Mouse (Mus musculus): ENCODE measurements around the gene Vmn2r24. TPM values are rescaled to one million over a fixed set of nuclear protein-coding genes. Genes with fewer than 3 reads are reported as not detected.
"Not testable (repeated sequence)": the region's sequence is repeated elsewhere in the genome, so short reads cannot be mapped to it uniquely, and the experiment has no call there.

Gene Vmn2r24
- polyA plus RNA-seq (2015; fragmentation: Nextera tagmentation; extraction: Ambion mirVana) = not detected in 2 replicates

GRCm38 (mm10) chr6:123778579-123778978 lies at the start of gene Vmn2r24:
Gene Vmn2r24 (plus strand): TSS chr6:123778879.
- 58% methylated on average over 1 of the region's 1 CpGs for WGBS
- no peak within 1 kb of the TSS for H3K4me2 ChIP-seq (ENCODE audit: low read depth, low read length)
- no peaks in the 10 kb centered on the region for H3K9me3 ChIP-seq (replicated peaks; ENCODE audit: control insufficient read depth, low read length)
- no peak for ATAC-seq (replicated peaks; ENCODE audit: extremely low read depth, insufficient read depth, low FRiP score)
- no peaks in the 10 kb centered on the region for H3K4me1 ChIP-seq (ENCODE audit: control insufficient read depth, insufficient read depth, low read length)
- no peak within 1 kb of the TSS for H3K4me3 ChIP-seq (ENCODE audit: low read length)
- H3K27ac ChIP-seq (ENCODE audit: low read length) = no peak within 1 kb of the TSS
- no peaks in the 10 kb centered on the region for H3K27me3 ChIP-seq (ENCODE audit: control insufficient read depth, insufficient read depth, low read length)
- no peak within 1 kb of the TSS for H3K9ac ChIP-seq (ENCODE audit: low read length)
- no peaks in the 10 kb centered on the region for H3K36me3 ChIP-seq (ENCODE audit: control insufficient read depth, insufficient read depth)

DNA sequence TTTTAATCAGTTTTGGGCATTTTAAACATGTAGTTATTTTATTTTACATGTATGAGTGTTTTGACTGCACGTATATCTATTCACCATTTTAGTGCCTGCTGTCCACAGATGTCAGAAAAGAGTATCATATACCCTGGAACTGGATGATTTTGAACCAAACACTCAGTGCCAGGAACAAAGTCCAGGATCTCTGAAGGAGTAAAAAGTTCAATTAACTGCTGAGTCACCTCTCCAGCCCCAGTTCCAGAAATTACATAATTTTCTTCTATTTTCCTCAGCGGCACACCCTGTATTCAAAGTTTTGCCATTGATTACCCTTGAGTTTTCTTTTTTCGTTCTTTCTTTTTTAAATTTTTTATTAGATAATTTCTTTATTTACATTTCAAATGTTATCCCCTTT lies 8.6 kb upstream of the Vmn2r24 start:
- Histone ChIP-seq H3K9me3 (replicated peaks; ENCODE audit: control insufficient read depth, low read length) (no peaks in the 10 kb centered on the region), H3K36me3 (ENCODE audit: control insufficient read depth, insufficient read depth) (no peaks in the 10 kb centered on the region), H3K4me3 (ENCODE audit: low read length) (no peak overlapping the region), H3K4me1 (ENCODE audit: control insufficient read depth, insufficient read depth, low read length) (no peaks in the 10 kb centered on the region), H3K4me2 (ENCODE audit: low read depth, low read length) (no peak overlapping the region), H3K27ac (ENCODE audit: low read length) (no peak overlapping the region), H3K27me3 (ENCODE audit: control insufficient read depth, insufficient read depth, low read length) (no peaks in the 10 kb centered on the region), H3K9ac (ENCODE audit: low read length) (no peak overlapping the region)
- ATAC-seq (replicated peaks; ENCODE audit: extremely low read depth, insufficient read depth, low FRiP score) = no peak
- WGBS = 76% methylated on average over 3 of the region's 3 CpGs

GRCm38 (mm10) chr6:123784857-123785256 lies 6.2 kb downstream of the Vmn2r24 start:
- WGBS = 67% methylated on average over 2 of the region's 2 CpGs
- Histone ChIP-seq H3K9ac (ENCODE audit: low read length) (no peak overlapping the region), H3K27ac (ENCODE audit: low read length) (no peak overlapping the region), H3K4me3 (ENCODE audit: low read length) (no peak overlapping the region), H3K36me3 (ENCODE audit: control insufficient read depth, insufficient read depth) (no peaks in the 10 kb centered on the region), H3K4me1 (ENCODE audit: control insufficient read depth, insufficient read depth, low read length) (no peaks in the 10 kb centered on the region), H3K27me3 (ENCODE audit: control insufficient read depth, insufficient read depth, low read length) (no peaks in the 10 kb centered on the region), H3K9me3 (replicated peaks; ENCODE audit: control insufficient read depth, low read length) (no peaks in the 10 kb centered on the region), H3K4me2 (ENCODE audit: low read depth, low read length) (no peak overlapping the region)
- no peak for ATAC-seq (replicated peaks; ENCODE audit: extremely low read depth, insufficient read depth, low FRiP score)

DNA sequence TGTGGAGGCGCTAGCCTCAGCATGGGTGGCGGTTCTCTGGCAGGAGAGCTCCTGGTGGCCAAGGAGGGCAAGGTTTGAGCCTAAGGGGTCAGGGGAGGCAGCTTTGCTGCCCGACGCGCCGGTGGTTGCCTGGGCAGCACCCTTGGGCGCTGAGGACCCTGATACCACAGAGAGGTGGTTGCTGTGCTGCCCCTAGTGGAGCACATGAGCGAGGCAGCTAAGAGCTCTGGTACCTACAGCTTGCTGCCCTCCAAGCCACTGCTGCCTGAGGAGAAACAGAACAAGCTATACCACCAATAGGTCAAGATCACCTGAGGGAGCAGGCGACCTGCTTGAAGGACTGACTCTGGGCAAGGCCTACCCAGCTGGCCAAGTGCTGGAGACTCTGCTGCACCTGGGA lies 15.1 kb downstream of the Vmn2r24 start:
- H3K9ac ChIP-seq (ENCODE audit: low read length) = no peak overlapping the region
- H3K36me3 ChIP-seq (ENCODE audit: control insufficient read depth, insufficient read depth) = no peaks in the 10 kb centered on the region
- no peak for ATAC-seq (replicated peaks; ENCODE audit: extremely low read depth, insufficient read depth, low FRiP score)
- H3K27me3 ChIP-seq (ENCODE audit: control insufficient read depth, insufficient read depth, low read length) = no peaks in the 10 kb centered on the region
- no peak overlapping the region for H3K4me2 ChIP-seq (ENCODE audit: low read depth, low read length)
- no peak overlapping the region for H3K27ac ChIP-seq (ENCODE audit: low read length)
- H3K9me3 ChIP-seq (replicated peaks; ENCODE audit: control insufficient read depth, low read length) = 0 out of 2 replicates have a peak, but pooled peaks cover 2% of the 10 kb centered on the region
- no peak overlapping the region for H3K4me3 ChIP-seq (ENCODE audit: low read length)
- 25% methylated on average over 9 of the region's 9 CpGs for WGBS
- no peaks in the 10 kb centered on the region for H3K4me1 ChIP-seq (ENCODE audit: control insufficient read depth, insufficient read depth, low read length)

GRCm38 (mm10) chr6:123810291-123810690 lies 31.6 kb downstream of the Vmn2r24 start:
- H3K9me3 ChIP-seq (replicated peaks; ENCODE audit: control insufficient read depth, low read length); H3K4me3 ChIP-seq (ENCODE audit: low read length); H3K27ac ChIP-seq (ENCODE audit: low read length); ATAC-seq (replicated peaks; ENCODE audit: extremely low read depth, insufficient read depth, low FRiP score); H3K27me3 ChIP-seq (ENCODE audit: control insufficient read depth, insufficient read depth, low read length); H3K4me2 ChIP-seq (ENCODE audit: low read depth, low read length); H3K4me1 ChIP-seq (ENCODE audit: control insufficient read depth, insufficient read depth, low read length); H3K9ac ChIP-seq (ENCODE audit: low read length); H3K36me3 ChIP-seq (ENCODE audit: control insufficient read depth, insufficient read depth): not testable (repeated sequence)

DNA sequence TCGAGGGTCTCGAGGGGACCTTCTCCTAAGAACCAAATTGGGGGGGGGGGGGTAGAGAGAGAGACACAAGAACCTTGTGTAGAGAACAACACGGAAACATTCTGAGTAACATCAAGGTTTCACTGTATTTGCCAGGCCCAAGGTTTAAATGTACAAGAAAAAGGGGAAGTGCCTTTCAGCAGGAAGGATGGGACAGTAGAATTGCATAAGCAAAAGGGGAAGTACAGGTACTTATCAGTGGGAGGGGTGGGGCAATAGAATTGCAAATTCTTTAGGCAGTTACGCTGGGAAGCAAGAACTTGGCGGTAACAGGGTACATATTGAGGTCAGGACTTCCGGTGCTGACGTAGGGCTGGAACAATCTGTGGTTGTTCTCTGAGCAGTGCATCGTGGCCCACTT lies 41.3 kb downstream of the Vmn2r24 start:
- Histone ChIP-seq H3K4me2 (ENCODE audit: low read depth, low read length) (no peak overlapping the region), H3K27ac (ENCODE audit: low read length) (no peak overlapping the region), H3K4me3 (ENCODE audit: low read length) (no peak overlapping the region), H3K36me3 (ENCODE audit: control insufficient read depth, insufficient read depth) (no peaks in the 10 kb centered on the region), H3K9me3 (replicated peaks; ENCODE audit: control insufficient read depth, low read length) (peaks cover 5% of the 10 kb centered on the region; the same call in 1 of the 2 replicates), H3K27me3 (ENCODE audit: control insufficient read depth, insufficient read depth, low read length) (no peaks in the 10 kb centered on the region), H3K9ac (ENCODE audit: low read length) (no peak overlapping the region), H3K4me1 (ENCODE audit: control insufficient read depth, insufficient read depth, low read length) (no peaks in the 10 kb centered on the region)
- ATAC-seq (replicated peaks; ENCODE audit: extremely low read depth, insufficient read depth, low FRiP score) = no peak
- 70% methylated on average over 8 of the region's 8 CpGs for WGBS

DNA sequence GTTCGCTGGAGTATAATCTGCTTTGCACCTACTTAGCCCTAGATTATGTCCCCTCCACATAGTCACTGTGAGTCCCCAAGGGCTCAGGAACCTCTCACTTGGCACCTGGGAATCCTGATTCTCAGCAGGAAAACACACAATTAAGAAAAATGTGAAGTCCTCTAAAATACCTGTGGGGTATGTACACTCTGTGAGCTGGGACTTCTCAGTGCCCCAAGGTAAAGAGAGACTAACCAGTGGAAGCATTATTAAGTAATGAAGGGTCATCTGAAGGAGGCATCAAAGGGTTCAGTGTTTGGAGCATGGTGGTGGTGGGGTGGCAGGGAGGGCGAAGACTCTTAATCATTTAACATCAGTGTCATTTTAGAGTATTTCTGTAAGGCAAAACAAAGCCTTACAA lies 74.7 kb downstream of the Vmn2r24 start, which contains the start of gene Vmn2r25:
TSS of gene Vmn2r25 (minus strand) at position 101 of the 400 bp plus-strand sequence.
- not testable (repeated sequence) for H3K4me3 ChIP-seq (ENCODE audit: low read length); ATAC-seq (replicated peaks; ENCODE audit: extremely low read depth, insufficient read depth, low FRiP score); H3K9me3 ChIP-seq (replicated peaks; ENCODE audit: control insufficient read depth, low read length); H3K27ac ChIP-seq (ENCODE audit: low read length); H3K4me2 ChIP-seq (ENCODE audit: low read depth, low read length); H3K36me3 ChIP-seq (ENCODE audit: control insufficient read depth, insufficient read depth); H3K9ac ChIP-seq (ENCODE audit: low read length); H3K27me3 ChIP-seq (ENCODE audit: control insufficient read depth, insufficient read depth, low read length); H3K4me1 ChIP-seq (ENCODE audit: control insufficient read depth, insufficient read depth, low read length)
- 49% methylated on average over 2 of the region's 2 CpGs for WGBS

Other genes starting within 250 kb of the Vmn2r24 start
- not detected in 2 replicates for gene Vmn2r21, start 245.5 kb upstream of the Vmn2r24 start, polyA plus RNA-seq (2015; fragmentation: Nextera tagmentation; extraction: Ambion mirVana)
- gene Vmn2r22, start 128.2 kb upstream of the Vmn2r24 start, polyA plus RNA-seq (2015; fragmentation: Nextera tagmentation; extraction: Ambion mirVana) = not detected in 2 replicates
- gene Vmn2r23, start 76.2 kb upstream of the Vmn2r24 start, polyA plus RNA-seq (2015; fragmentation: Nextera tagmentation; extraction: Ambion mirVana) = not detected in 2 replicates
- not detected in 2 replicates for gene Vmn2r25, start 74.6 kb downstream of the Vmn2r24 start, polyA plus RNA-seq (2015; fragmentation: Nextera tagmentation; extraction: Ambion mirVana)
- not detected in 2 replicates for gene Vmn2r26, start 245.7 kb downstream of the Vmn2r24 start, polyA plus RNA-seq (2015; fragmentation: Nextera tagmentation; extraction: Ambion mirVana)